Mouse (Mus musculus) E14TG2a.4 (cell line): ENCODE measurements around the gene Actr3.

Source experiments
- H3K27me3 ChIP-seq: 2 replicates; pipeline ENCODE4 v1.6.1; 2014; ENCODE audit warnings: low read length, control low read depth; ENCODE audit not compliant: insufficient read depth
- H3K36me3 ChIP-seq: 2 replicates; pipeline ENCODE4 v1.6.1; 2014; ENCODE audit warnings: low read length, control low read depth; ENCODE audit not compliant: insufficient read depth
- H3K4me1 ChIP-seq: replicated peaks from 2 replicates; pipeline ENCODE4 v1.6.1; 2014; ENCODE audit warnings: low read depth, low read length, control low read depth
- H3K4me3 ChIP-seq: replicated peaks from 2 replicates; pipeline ENCODE4 v1.5.1; 2014; ENCODE audit warnings: mild to moderate bottlenecking, low read length
- H3K9me3 ChIP-seq: 2 replicates; pipeline ENCODE4 v1.6.1; 2014; ENCODE audit warnings: low read length, control low read depth
- CTCF ChIP-seq: conservative IDR thresholded peaks from 2 replicates; pipeline ENCODE4 v1.5.1; 2014; ENCODE audit warnings: low read length
- NANOG ChIP-seq: IDR thresholded peaks from 2 replicates; pipeline ENCODE4 v1.6.1; 2014; ENCODE audit warnings: borderline replicate concordance, low read length, mixed read lengths
- POU5F1 ChIP-seq: IDR thresholded peaks from 2 replicates; pipeline ENCODE4 v1.6.1; 2014; ENCODE audit warnings: low read length, borderline replicate concordance

Actr3 gene

GRCm38 (mm10) chr1:125345854-125346253 lies 89.7 kb downstream of the Actr3 start:
- H3K4me3 ChIP-seq = no peak overlapping the region
- H3K36me3 ChIP-seq = no peaks in the 10 kb centered on the region
- TF ChIP-seq POU5F1 = no peak
- TF ChIP-seq CTCF = no peak
- no peak for TF ChIP-seq NANOG
- no peaks in the 10 kb centered on the region for H3K27me3 ChIP-seq
- H3K9me3 ChIP-seq = peaks cover 46% of the 10 kb centered on the region
- no peaks in the 10 kb centered on the region for H3K4me1 ChIP-seq

DNA sequence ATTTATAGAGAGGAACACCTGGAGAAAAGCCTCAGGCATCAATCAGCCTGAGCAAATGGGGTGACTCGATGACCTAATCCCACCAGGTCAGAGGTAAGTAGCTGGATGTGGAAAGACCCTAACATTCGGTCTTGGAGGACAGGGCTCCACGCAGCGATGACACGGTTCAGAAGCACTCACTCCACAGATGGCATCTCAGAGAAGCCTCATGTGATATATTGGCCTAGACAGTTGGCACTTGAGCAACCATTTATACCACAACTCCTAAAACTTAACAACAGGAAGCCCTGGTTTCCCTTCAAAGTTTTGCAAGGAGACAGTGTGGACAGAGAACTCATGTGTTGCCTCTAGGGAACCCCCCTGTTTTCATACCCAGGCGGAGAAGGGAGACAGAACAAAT lies 90.1 kb downstream of the Actr3 start:
- Histone ChIP-seq H3K4me1 (no peaks in the 10 kb centered on the region), H3K4me3 (0 out of 2 replicates have a peak overlapping the region, but pooled peaks have one; percentile 26), H3K9me3 (peaks cover 46% of the 10 kb centered on the region), H3K36me3 (no peaks in the 10 kb centered on the region), H3K27me3 (no peaks in the 10 kb centered on the region)
- TF ChIP-seq CTCF (no peak), NANOG (no peak), POU5F1 (no peak)

- TF ChIP-seq POU5F1 (no peak), NANOG (no peak), CTCF (no peak)
- H3K9me3 ChIP-seq = peaks cover 54% of the 10 kb centered on the region
- no peaks in the 10 kb centered on the region for H3K36me3 ChIP-seq
- no peaks in the 10 kb centered on the region for H3K4me1 ChIP-seq
- no peak overlapping the region for H3K4me3 ChIP-seq
- H3K27me3 ChIP-seq = no peaks in the 10 kb centered on the region
Observed at GRCm38 (mm10) chr1:125343105-125343504, 92.4 kb downstream of the Actr3 start.
